Mouse (Mus musculus): ENCODE measurements at regions not wholly inside any gene's neighbourhood (a gene's known extent, or its start where the extent isn't known, plus 50 kb on each side); places are given as distances from the start of the nearest gene placed in this dataset.

GRCm38 (mm10) chrX:107477066-107477465 is 73.9 kb upstream of the Itm2a start:
- peak in 1 of 2 experiments; percentile 2 for DNase-seq (ENCODE audit: low spot score in 2 of 2)

- DNase-seq (ENCODE audit: low spot score in 2 of 2), result no peak
These were observed 66.1 kb upstream of the Itm2a start for GRCm38 (mm10) chrX:107469242-107469641.
